Mouse (Mus musculus) cerebellum, adult 8-10 months (tissue): ENCODE data around the gene Lmntd1.
"Not testable (repeated sequence)": the region's sequence is repeated elsewhere in the genome, so short reads cannot be mapped to it uniquely, and the experiment has no call there.

ENCODE experiments used
- DNase-seq: peaks from one replicate; pipeline ENCODE4 v3.0.0; 2022

The Lmntd1 gene

GRCm38 (mm10) chr6:145339956-145340656 lies 274.0 kb downstream of the Lmntd1 start:
- DNase-seq: peak; percentile 59

- DNase-seq: no peak
These were observed 275.4 kb downstream of the Lmntd1 start for GRCm38 (mm10) chr6:145338571-145339294.

DNA sequence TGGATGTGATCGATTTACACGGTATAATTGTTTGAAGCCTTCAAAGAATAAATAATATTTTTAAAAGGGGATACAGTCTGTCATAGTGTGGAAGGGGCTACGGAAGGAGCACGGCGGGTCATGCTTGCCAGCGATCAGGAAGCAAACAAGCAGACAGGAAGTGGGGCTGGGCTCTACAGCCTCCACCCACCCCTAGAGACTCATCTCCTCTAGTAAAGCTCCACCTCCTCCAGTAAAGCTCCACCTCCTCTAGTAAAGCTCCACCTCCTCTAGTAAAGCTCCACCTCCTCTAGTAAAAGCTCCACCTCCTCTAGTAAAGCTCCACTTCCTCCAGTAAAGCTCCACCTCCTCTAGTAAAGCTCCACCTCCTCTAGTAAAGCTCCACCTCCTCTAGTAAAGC lies 276.6 kb downstream of the Lmntd1 start:
- DNase-seq: not testable (repeated sequence)

- DNase-seq: no peak
These were observed 278.0 kb downstream of the Lmntd1 start for GRCm38 (mm10) chr6:145335876-145336768.

DNA sequence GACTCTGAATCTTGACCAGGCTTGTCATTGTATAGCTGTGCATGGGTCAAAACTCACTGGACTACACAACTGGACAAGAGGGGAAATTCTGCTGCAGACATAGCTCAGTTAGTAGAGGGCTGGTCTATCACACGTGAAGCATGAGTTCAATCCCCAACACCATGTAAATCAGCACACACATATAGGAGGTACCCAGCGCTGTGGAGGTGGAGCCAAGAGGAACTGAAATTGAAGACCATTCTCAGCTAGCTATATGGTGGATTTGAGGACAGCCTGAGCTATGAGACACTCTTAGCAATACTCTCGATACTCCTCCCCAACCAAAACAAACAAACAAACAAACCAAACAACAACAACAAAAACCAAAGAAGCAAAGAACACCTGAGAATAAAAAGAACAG lies 279.9 kb downstream of the Lmntd1 start:
- DNase-seq: no peak

GRCm38 (mm10) chr6:145326141-145326806 lies 287.8 kb downstream of the Lmntd1 start:
- DNase-seq: no peak

DNA sequence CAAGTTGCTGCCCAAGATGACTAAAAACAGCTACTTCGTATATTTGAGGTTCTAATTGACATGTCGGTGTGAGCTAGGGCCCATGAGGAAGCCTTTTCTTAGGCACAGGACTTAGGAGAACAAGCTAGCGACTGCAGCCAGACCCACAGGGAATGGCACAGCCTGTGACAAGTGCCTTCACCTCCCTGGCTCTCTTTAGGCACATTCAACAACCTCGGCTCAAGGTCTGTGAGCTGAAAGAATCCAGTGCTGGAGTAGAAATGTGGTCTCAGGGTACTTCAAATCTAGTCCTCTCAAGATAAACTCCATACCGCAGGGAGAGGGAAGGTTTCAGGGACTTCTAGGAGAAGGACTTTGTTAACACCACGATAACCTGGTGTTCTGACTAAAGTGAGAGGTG lies 289.0 kb downstream of the Lmntd1 start:
- no peak for DNase-seq

DNA sequence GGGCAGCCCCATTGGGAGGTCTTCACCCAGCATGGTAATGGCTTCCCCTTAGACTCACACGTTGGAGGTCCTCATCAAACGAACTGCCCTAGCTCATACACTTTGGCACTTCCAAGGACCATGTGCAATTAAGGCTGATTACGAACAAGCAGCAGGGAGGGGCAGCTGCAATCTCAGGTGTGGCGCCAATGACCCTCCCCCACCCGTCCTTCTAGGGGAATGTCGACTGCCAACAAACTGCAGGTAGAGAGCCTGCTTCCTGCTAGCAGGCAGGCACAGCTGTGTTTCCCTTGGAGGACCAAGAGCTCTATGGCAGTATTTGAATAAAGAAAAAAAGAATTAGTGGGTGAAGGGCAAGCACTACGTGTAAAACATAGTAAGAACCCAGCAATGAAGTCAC lies 289.6 kb downstream of the Lmntd1 start:
- DNase-seq: no peak

DNA sequence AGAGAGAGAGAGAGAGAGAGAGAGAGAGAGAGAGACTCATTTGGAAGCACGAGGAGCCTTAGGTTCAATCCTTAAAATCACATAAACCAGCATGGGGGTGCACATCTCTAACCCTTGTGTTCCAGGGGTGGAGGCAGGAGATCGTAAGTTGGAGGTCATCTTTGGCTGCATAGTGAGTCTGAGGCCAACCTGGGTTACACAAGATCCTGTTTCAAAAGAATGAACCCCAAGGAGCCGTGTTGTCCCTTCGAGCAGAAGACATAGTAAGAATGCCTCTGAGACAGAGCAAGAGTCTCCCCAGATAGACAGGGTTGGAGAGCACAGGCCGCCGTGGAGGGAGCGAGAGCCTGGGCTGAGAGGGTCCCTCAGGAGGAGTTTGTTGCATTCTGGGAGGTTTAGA lies 291.9 kb downstream of the Lmntd1 start:
- no peak for DNase-seq

GRCm38 (mm10) chr6:145320156-145320555 lies 294.0 kb downstream of the Lmntd1 start:
- DNase-seq: no peak
